In the genomic region with DNA sequence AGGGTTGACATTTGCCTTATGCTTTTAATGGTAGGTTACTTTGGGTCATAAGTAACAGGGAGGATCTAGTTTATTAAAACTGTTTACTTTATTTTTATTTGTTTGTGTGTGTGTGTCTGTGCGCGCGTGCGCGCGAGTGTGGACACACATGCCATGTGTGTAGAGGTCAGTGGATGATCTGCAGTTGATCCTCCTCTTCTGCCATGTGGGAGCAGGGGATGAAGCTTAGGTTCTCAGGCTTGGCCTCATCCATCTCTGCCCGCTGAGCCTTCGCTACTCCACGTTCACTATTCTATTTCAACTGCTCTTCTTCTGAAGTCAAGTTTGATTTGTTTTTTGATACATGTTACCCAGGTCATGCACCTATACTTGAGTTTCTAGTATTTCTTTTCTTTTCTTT, we compare ENCODE assay signal across 17 mouse cellular contexts.
"Had no signal": no experiment of that assay in that cellular context is flagged by ENCODE, and none has a peak within 500 bp of the region (broad histone marks: within the 10 kb centered on the region; RNA-seq: fewer than 3 reads in every experiment).

No protein-coding gene starts in this region.

- ATAC-seq: lung, postnatal 0 days; midbrain, embryonic 13.5 days; midbrain, embryonic 15.5 days had no signal

- H3K27ac ChIP-seq: lung, embryonic 15.5 days; macrophage; midbrain, embryonic 13.5 days; midbrain, embryonic 15.5 days; neural tube, embryonic 12.5 days; stomach, embryonic 15.5 days; stomach, postnatal 0 days had no signal

- DNase-seq: lung, adult 2 months; lung, postnatal 14 days; lung, postnatal 36 days; right cerebral cortex, postnatal 14 days; thymus, adult 2 months; thymus, postnatal 25 days; thymus, postnatal 4 days had no signal

- H3K4me2 ChIP-seq: lung, embryonic 15.5 days; midbrain, embryonic 11.5 days; midbrain, embryonic 13.5 days; midbrain, embryonic 15.5 days; neural tube, embryonic 12.5 days; stomach, embryonic 15.5 days had no signal

- H3K9me3 ChIP-seq: lung, embryonic 15.5 days; megakaryocyte, embryonic 14.5 days; midbrain, embryonic 13.5 days; midbrain, embryonic 15.5 days; neural tube, embryonic 12.5 days; stomach, embryonic 15.5 days had no signal

- H3K9ac ChIP-seq: lung, embryonic 15.5 days; midbrain, embryonic 13.5 days; midbrain, embryonic 15.5 days; neural tube, embryonic 12.5 days; stomach, embryonic 15.5 days had no signal

- H3K4me3 ChIP-seq: lung, embryonic 15.5 days; megakaryocyte, embryonic 14.5 days; midbrain, embryonic 13.5 days; midbrain, embryonic 15.5 days; neural tube, embryonic 12.5 days; stomach, embryonic 15.5 days had no signal

- H3K36me3 ChIP-seq: midbrain, embryonic 13.5 days; midbrain, embryonic 15.5 days; stomach, embryonic 15.5 days had no signal

- H3K4me1 ChIP-seq: midbrain, embryonic 15.5 days; neural tube, embryonic 12.5 days; stomach, embryonic 15.5 days had no signal

- H3K27me3 ChIP-seq: lung, embryonic 15.5 days; megakaryocyte, embryonic 14.5 days; midbrain, embryonic 13.5 days; midbrain, embryonic 15.5 days; neural tube, embryonic 12.5 days; stomach, embryonic 15.5 days had no signal
